Mouse (Mus musculus): ENCODE results near the gene Syde1.

DNA sequence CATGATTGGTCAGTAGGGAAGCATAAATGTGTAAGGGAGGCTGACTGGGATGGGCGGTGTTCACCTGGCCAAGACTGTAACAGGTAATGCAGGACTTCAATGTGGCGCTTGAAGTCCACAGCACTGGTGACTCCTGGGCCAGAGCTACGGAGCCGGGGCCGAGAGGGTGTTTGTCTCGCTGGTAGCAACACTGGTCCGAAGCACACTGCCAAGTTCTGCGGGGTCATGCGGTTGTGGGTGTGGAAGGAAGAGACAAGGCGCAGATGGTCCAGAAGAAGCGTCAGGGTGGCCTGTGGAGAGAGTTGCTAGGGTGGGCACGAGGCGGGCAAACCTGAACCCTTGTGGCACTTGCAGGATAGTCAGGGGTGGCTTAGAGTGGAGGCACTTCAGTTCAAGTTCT, 5.7 kb downstream of the Syde1 start:
- TF ChIP-seq POLR2A (IDR thresholded peaks at IDR 0.05; ENCODE audit: borderline replicate concordance, extremely low read depth, insufficient read depth, insufficient read length, poor library complexity, severe bottlenecking) = no peak
- no peak for TF ChIP-seq CTCF (IDR thresholded peaks at IDR 0.05; ENCODE audit: borderline replicate concordance, extremely low read depth, insufficient read depth, insufficient read length)

Data from brain, embryonic 14.5 days (tissue).